Mouse (Mus musculus): ENCODE measurements around the gene Gm8439. TPM values are rescaled to one million over a fixed set of nuclear protein-coding genes. Genes with fewer than 3 reads are reported as not detected.

Gm8439 gene
- total RNA-seq, 2 experiments from 2014 or later = not detected

GRCm38 (mm10) chr4:120606941-120607340 lies 18.4 kb downstream of the Gm8439 start:
- ATAC-seq (replicated peaks; ENCODE audit: low FRiP score, low TSS enrichment, poor library complexity, severe bottlenecking) = no peak

DNA sequence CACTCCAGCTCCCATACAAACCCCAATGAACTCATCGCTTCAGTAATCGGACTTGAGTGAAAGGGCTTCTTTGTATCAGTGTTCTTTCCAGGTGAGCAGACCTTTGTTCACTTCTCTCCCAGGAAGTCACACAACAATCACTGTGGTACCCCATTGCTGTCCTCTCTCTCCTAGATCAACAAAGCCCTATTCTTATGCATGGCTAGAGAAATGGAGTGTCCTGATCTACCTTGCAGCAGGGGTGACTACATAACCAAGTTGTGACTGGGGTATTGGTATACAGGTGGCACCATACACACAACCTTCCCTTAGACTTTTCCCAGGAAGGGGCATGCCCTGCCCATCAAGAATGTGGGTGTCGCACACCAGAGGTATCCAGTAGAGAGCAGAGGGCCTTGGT lies 22.5 kb downstream of the Gm8439 start:
- ATAC-seq (replicated peaks; ENCODE audit: low FRiP score, low TSS enrichment, poor library complexity, severe bottlenecking) = no peak

DNA sequence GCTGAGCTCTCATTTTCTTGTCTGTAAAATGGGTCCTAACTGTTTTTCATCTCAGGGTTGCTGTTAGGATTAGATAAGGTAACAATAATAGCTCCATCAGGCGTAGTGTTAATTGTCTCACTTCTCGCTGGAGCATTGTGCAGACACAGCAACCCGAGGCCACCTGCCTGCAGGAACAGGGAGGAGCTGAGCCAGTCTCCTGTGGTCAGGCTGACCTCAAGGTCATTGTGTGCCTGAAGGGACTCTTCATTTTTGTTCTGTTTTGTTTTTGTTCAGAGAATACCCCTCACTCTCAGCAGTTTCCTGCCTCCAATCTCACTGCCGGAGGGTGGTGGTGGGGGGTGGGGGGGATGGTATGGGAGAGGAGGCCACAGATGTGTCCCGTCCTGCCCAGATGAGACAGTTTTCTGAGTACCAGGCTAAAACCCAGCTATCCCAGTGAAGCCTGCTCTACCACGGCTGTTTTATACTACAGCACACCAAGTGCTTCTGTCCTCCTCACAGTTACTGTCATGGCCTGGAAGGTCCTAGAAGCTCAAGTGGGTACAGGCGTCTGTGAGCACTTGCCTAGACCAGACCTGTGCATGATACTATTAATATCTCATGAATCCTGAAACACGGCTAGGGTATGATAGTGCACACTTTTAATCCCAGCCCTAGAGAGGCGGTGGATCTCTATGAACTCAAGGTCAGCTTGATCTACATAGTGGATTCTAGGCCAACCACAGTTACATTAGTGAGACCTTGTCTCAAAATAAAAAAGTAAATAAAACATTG lies 23.9 kb downstream of the Gm8439 start:
- peak; percentile 48 for ATAC-seq (replicated peaks; ENCODE audit: low FRiP score, low TSS enrichment, poor library complexity, severe bottlenecking)

- ATAC-seq (replicated peaks; ENCODE audit: low FRiP score, low TSS enrichment, poor library complexity, severe bottlenecking) = no peak; the same call in 1 of the 2 replicates
Observed at GRCm38 (mm10) chr4:120613691-120614329, 25.3 kb downstream of the Gm8439 start.

DNA sequence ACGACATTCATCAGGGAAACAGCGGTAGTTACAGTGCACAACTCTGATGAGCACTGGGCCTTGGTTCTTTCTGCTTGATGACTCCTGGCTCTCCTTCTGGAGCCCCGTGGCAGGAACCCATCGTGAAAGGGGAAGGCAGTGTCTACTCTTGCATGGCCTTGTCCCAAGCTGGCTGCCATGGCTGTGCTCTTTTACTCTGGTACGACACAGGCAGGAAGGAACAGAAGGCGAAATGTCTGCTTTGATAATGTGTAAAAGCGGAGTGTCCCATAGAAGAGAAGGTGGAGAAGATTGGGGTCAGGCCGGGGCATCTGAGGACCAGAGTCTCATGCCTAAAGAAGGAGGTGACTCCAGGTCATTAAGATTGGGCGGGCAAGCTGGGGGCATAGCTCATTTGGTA lies 26.1 kb downstream of the Gm8439 start:
- ATAC-seq (replicated peaks; ENCODE audit: low FRiP score, low TSS enrichment, poor library complexity, severe bottlenecking) = no peak

DNA sequence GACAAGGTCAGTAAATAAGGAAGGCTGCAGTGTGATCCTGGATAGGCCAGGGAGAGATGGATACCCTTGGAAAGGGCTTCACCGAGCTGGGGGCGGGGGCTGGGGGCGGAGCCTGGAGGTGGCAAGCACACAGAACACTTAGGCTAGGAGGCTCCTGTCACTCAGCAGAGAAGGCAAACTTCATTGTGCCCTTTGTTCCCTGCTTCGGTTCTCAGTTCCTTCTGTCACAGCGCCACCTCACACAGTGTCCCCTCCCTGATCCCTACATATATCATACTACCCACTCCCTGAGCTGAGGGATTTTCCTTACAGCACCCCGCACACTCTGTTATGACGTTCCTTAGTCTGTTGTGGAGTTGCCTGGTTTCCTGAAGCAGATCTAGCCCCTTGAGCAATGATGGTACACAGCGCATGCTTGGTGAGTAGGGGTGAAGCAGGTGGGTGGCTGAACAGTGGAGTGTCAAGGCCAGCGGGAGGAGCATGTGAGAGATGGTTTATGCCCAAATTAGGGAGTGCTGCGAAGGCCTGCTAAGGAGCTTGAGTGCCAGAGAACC lies 27.1 kb downstream of the Gm8439 start:
- ATAC-seq (replicated peaks; ENCODE audit: low FRiP score, low TSS enrichment, poor library complexity, severe bottlenecking) = no peak

GRCm38 (mm10) chr4:120616199-120617025 lies 27.9 kb downstream of the Gm8439 start:
- ATAC-seq (replicated peaks; ENCODE audit: low FRiP score, low TSS enrichment, poor library complexity, severe bottlenecking) = no peak

DNA sequence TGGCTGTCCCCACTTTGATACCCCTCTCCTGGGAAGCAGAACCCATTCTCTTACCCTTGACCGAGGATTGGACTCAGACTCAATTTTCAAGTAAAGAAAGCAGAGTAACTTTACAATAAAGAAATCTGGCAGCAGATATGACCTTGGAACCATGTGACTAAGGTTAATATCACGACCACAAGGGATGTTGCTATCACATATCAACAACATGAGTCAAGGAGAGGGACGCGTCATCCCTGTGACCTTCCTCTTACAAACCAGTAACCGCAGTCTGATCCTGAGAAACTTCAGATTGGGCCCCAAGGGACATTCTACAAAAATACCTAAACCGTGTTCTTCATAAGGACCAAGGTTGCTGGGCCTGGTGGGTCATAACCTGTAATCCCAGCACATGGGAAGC lies 39.2 kb downstream of the Gm8439 start:
- ATAC-seq (replicated peaks; ENCODE audit: low FRiP score, low TSS enrichment, poor library complexity, severe bottlenecking) = no peak

DNA sequence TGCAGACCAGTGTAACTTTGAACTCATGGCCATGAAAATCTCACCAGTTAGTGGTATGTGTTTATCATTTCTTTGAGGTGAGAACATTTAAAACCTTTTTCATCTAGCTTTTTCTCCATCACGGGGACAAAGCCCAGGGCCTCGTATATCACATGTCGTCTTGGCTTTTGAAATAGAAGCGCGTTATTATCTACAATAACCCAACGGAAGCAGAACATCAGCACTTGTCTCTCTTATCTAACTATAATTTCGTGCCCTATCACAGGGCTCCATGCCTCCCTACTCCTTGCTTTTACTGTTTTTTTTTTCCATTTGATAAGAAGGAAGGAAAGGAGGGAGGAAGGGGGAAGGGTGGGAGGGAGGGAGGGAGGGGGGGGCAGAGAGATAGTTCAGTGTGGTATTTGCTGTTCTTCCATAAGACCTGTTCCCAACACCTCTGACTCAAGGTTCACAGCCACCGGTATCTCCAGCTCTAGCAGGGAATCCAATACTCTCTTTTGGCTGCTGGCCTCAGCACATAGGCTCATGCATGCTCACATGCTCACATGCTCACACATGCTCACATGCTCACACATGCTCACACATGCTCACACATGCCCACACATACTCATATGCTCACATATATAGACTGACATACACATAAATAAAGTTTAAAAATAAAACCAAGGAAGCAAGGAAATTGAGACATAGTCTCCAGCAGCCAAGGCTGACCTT lies 41.8 kb downstream of the Gm8439 start:
- ATAC-seq (replicated peaks; ENCODE audit: low FRiP score, low TSS enrichment, poor library complexity, severe bottlenecking) = peak; percentile 50

DNA sequence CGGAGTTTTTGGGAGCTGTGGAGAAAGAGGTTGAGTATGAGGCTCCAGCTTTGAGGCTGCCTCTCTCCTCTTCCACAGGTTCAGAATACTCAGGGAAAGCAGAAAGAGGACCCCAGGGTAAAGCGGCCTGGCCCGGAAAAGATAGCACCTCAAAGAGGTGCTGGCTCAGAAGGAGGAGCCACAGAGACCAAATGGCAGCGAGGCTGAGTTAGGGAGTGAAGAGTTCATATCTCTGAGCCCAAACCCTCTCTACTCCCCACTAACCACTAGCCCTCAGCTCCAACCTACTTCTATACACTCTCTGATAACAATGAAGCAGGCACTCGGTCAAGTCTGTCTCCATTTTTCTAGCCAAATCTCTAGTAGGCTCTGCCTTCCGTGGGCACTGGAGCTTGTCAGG lies 43.3 kb downstream of the Gm8439 start:
- ATAC-seq (replicated peaks; ENCODE audit: low FRiP score, low TSS enrichment, poor library complexity, severe bottlenecking) = peak; percentile 94

GRCm38 (mm10) chr4:120635351-120635750 lies 46.8 kb downstream of the Gm8439 start:
- no peak for ATAC-seq (replicated peaks; ENCODE audit: low FRiP score, low TSS enrichment, poor library complexity, severe bottlenecking)

DNA sequence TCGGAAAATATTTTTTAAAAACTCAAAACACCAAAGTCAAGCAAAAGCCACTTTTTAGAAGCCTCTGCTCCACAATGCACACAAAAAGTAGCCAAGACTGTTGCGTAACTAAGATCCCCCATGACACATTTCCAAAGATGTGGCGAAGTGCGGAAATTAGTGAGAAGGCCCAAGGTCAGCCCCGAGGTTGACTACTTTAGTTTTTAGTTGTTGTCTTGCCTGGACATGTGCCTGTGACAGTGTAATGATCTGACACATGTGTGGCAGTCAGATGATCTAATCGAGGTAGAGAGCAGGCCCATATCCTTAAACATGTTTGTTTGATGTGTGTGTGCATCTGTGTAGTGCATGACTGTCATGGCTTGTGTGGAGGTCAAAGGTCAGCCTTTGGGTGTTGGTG lies 53.4 kb downstream of the Gm8439 start:
- ATAC-seq (replicated peaks; ENCODE audit: low FRiP score, low TSS enrichment, poor library complexity, severe bottlenecking) = no peak

GRCm38 (mm10) chr4:120643899-120644298 lies 55.4 kb downstream of the Gm8439 start:
- no peak for ATAC-seq (replicated peaks; ENCODE audit: low FRiP score, low TSS enrichment, poor library complexity, severe bottlenecking)

DNA sequence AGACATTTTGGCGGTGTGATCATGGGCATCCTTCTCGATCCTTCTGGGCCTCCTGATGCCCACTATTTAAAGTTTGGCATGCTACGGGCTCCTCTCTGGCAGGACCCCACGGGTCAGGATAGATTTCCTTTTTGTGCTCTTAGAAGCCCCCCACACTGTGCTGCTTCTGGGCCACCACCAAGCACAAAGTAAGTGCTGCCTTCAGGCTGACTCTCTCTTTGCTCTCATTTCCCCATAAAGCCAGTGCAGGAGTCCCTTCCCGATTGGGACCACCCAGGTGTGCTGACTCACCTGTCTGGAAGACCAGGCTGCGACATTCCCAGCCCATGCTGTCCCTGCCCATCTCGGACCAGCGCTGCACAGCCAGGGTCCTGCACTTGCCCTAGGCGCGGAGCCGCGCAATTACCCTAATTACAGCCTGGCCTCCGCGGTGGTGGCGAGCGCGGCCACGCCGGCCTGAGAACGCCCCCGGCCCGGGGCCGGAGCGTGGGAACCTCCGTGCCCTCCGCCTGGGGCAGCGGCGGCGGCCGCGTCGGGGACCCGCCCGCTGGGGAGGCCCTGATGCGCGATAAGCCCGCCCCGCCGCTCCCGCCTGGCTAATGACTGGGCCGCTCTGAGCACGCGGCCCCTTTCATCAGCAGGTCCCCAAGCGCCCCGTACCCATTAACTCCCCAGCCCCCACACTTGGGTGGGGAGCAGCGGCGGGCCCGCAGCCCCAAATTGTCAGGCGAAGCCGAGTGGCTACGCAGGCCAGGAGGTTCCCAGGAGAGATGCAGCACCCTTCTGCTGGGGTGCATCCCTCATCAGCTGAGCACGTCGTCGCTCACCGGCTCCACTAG lies 61.0 kb downstream of the Gm8439 start:
- peak; percentile 69 for ATAC-seq (replicated peaks; ENCODE audit: low FRiP score, low TSS enrichment, poor library complexity, severe bottlenecking)

- no peak for ATAC-seq (replicated peaks; ENCODE audit: low FRiP score, low TSS enrichment, poor library complexity, severe bottlenecking)
Observed at GRCm38 (mm10) chr4:120650208-120650592, 61.7 kb downstream of the Gm8439 start.

DNA sequence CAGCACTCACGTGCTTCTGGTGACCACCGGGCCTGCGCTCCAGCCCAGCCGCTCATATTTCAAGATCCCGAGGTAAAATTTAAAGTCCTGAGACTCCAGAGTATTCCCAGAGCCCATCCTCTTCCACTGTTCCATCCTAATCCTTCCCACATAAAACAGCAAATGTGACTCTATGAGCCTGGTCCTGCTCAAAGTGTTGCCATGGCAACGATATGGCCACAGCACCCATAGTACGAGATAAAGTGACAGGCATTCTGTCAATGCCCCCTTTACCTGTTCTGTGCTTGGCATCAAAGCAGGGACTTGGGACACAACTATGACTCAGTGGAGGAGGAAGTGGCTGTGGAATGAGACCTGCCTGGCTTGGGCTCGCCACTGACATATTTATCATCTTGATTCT lies 67.4 kb downstream of the Gm8439 start:
- no peak for ATAC-seq (replicated peaks; ENCODE audit: low FRiP score, low TSS enrichment, poor library complexity, severe bottlenecking)
